Mouse (Mus musculus): ENCODE measurements around the gene Pm20d1.

DNA sequence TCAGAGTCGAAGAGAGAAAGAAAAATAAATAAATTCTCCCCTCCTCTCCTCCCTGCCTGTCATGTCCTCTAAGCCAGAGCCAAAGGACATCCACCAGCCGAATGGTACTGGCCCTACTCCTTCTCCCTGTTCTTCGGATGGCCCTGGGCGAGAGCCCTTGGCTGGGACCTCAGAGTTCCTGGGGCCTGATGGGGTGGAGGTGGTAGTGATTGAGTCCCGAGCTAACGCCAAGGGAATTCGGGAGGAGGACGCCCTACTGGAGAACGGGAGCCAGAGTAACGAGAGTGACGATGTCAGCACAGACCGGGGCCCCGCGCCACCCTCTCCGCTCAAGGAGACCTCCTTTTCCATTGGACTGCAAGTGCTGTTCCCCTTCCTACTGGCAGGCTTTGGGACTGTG, 33.4 kb downstream of the Pm20d1 start:
- TF ChIP-seq CTCF (IDR thresholded peaks at IDR 0.05; ENCODE audit: low read depth, low read length) (no peak), POLR2A (IDR thresholded peaks at IDR 0.05; ENCODE audit: extremely low read depth, insufficient read depth, low read length) (no peak)
